Mouse (Mus musculus): ENCODE data around the gene Nfam1.

- no peak for TF ChIP-seq POLR2A (IDR thresholded peaks at IDR 0.05; ENCODE audit: control insufficient read depth, low read depth, low read length)
- no peak for TF ChIP-seq CTCF (IDR thresholded peaks at IDR 0.05; ENCODE audit: control insufficient read depth, insufficient read depth, insufficient replicate concordance, low read depth, low read length)
Observed at GRCm38 (mm10) chr15:82998811-82999221, 34.3 kb downstream of the Nfam1 start.

All from testis, adult 2 months (tissue).